Mouse (Mus musculus) stomach, postnatal 0 days (tissue): ENCODE measurements around the gene Tnrc6a.

Source experiments
- CTCF ChIP-seq: IDR thresholded peaks from 2 replicates; pipeline ENCODE4 v1.5.1; 2016; ENCODE audit warnings: antibody characterized with exemption, low read depth, mild to moderate bottlenecking, moderate library complexity
- EP300 ChIP-seq: optimal IDR thresholded peaks from 2 replicates; pipeline ENCODE3; 2016; ENCODE audit warnings: antibody characterized with exemption

DNA sequence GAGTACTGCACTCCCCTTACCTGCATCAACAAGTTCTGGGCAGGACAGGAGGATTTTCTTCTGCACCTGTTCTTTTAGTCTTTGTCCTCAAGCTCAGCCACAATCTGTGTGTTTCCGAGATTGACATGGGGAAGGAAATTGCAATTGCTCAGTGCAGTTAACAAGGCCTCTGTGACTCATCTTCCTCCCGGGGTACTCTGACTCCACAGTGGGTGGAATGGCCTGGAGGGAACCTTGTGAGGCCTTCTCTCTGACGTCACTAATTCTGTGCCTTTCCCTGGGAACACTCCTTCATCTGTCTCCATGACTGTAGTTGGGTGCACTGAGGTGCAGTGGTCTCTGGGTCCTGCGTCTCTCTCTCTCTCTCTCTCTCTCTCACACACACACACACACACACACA is 41.4 kb upstream of the Tnrc6a start:
- TF ChIP-seq CTCF (no peak), EP300 (no peak)
